Mouse (Mus musculus): ENCODE measurements around the gene Aox1. TPM values are rescaled to one million over a fixed set of nuclear protein-coding genes. Genes with fewer than 3 reads are reported as not detected.
A peak's percentile ranks its signal among the peaks of the same experiment; 100 is the strongest.
"Not testable (repeated sequence)": the region's sequence is repeated elsewhere in the genome, so short reads cannot be mapped to it uniquely, and the experiment has no call there.

The Aox1 gene
- total RNA-seq (2021) = 31.1 and 43.5 TPM in 2 replicates
- long read RNA-seq, full-length matches to known transcripts = 6 of 52 reads
- long read RNA-seq, partial matches to known transcripts = 36 of 52 reads
- long read RNA-seq, other reads (novel, unspliced or antisense) = 10 of 52 reads

DNA sequence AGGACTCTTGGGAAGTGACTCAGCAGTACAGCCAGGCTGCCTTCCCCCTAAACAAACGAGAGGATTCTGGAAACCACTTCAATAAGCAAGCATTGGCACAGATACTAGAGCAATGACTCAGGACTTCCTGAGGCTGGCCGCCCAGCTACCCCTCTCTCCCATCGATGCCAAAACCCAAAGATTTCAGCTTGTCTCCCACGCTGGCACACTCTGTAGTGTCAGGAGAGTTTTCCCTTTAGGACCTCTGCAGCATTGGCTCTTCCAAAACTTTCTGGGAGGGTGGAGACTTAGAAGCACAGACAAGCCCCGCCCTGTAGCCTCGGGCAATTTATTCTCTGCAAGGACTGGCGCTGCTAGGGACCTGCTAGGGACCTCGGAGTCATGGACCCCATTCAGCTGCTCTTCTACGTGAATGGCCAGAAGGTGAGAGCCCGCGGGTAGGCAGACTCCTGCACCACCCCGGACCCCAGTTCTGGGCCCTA is at the start of gene Aox1:
Gene Aox1, plus strand, starts transcription at position 296 of the 482 bp plus-strand sequence.
- peak; percentile 63 for DNase-seq

DNA sequence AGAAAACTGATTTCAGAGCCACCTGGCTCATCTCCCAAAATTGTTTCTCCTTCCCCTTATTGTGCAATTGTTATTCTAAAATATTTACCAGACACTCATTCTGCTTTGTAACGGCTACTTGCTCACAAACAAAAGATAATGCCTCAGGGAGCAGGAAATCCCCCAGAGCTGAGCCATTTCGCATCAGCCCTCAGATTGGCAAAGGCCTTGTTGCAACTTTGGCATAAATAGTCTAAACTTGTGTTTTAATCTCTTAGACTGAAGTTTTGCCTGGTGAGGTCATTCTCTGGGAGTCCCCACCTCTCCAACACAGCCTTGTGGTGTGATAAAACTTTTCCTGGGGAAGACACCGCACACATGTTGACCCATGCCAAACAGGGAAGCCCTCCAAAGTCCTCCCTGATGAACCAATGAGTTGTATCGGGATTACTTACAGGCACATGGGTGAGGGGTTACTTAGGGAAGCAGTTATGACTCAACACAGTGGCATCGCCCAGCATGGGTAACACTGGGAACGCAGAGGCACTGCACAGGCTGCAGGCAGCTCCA is 40.6 kb upstream of the Aox1 start:
- DNase-seq = peak; percentile 10

- no peak for DNase-seq
Measured at GRCm38 (mm10) chr1:57991277-57991676, 38.5 kb upstream of the Aox1 start.

GRCm38 (mm10) chr1:57995432-57996132 is 34.1 kb upstream of the Aox1 start, which contains the start of gene Sgo2a:
Gene Sgo2a, plus strand, starts transcription at chr1:57995971.
- DNase-seq = peak; percentile 92

DNA sequence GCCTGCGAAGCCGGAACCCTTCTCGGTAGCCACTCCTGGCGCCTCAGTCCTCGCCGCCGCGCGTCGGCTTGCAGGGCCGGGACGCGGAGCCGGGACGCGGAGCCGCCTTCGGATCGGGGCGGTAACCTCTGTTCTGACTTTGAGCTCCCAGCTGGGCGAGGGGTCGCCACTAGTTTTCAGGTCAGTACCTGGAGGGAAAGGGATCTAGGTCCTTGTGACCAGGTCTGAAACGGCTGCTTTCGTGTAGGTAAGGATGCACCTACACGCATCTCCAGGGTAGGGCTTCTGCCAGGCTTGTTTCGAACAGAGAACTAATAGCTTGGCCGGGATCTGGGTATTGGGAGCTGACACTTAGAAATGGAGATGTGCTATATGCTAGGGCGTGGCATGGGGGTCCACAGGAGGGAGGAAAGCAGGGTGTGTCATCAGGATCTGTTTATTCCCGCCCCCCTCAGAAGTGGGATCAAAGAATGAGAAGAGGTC is 33.6 kb upstream of the Aox1 start:
- DNase-seq = peak; percentile 3

GRCm38 (mm10) chr1:57998146-57998545 is 31.6 kb upstream of the Aox1 start:
- DNase-seq = no peak

- DNase-seq = not testable (repeated sequence)
Measured at GRCm38 (mm10) chr1:58006388-58006787, 23.3 kb upstream of the Aox1 start.

DNA sequence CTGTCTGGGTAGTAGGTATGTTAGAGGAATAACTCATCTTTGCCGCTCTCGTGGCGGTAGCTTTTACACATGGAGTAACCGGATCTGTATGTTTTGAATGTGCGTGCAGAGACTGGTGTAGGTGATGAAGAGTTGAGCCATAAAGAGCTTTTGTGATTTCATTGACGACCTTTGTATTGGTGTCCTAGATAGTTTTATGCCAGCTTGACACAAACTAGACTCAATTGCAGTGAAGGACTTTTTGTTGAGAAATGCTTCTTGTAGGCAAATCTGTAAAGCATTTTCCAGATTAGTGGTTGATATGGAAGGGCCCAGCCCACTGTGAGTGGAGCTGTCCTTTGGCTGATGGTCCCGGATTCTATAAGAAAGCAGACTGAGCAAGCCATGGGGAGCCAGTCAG is 10.9 kb upstream of the Aox1 start, which contains the start of gene Kctd18:
Gene Kctd18, minus strand, starts transcription at position 101 of the 400 bp plus-strand sequence.
- DNase-seq = no peak

DNA sequence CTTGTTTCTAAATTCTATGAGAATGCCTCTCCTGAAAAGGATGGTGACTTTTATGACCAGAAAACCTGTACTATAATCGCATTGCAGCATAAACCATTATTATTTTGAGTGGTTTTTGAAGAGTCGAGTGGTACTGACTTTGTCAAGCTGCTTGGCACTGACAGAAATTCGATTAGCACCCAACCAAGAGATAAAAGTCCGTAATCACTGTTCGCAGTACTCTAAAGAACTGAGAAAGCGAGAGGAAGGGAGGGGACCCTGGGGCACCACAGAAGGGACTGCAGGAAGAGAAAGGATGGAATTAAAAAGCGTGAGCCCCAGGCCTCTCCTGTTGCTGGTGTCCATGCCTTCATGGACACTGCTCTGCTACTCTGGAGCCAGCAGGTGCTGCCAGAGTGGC is 2.0 kb upstream of the Aox1 start:
- DNase-seq = no peak

DNA sequence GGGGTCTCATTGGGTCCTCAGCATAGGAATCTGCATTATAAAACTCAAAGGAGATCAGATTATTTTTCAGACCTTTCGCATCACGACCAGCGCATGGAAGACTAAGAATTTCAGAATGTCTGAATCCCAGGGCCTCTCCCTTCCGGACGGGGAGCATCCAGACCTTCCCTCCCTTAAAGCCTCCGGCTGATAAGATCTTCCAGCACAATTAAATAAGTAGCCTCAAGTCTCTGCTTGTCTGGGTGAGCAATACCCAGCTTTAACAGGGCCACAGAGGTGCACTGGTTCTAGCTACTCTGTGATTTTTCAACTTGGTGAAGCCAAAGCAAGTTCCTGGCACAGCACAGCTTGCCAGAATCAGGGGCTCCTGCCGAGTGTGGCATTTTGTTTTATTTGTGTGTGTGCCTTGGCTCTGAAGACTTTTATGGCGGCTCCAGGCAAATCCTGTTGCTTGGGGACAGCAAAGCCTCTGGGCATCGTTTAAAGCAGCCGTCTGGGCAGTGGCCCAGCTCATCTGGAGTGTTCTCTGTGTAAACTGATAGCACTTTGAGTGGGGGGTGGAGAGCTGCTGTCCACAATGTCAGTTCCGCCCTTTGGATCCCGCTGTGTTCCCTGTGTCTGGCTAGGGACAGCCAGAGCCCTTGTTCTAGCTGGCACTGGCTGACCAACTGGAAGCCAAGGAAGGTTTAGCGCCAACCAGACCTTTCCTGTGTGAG is 583 bp downstream of the Aox1 start:
- DNase-seq = peak; percentile 56

DNA sequence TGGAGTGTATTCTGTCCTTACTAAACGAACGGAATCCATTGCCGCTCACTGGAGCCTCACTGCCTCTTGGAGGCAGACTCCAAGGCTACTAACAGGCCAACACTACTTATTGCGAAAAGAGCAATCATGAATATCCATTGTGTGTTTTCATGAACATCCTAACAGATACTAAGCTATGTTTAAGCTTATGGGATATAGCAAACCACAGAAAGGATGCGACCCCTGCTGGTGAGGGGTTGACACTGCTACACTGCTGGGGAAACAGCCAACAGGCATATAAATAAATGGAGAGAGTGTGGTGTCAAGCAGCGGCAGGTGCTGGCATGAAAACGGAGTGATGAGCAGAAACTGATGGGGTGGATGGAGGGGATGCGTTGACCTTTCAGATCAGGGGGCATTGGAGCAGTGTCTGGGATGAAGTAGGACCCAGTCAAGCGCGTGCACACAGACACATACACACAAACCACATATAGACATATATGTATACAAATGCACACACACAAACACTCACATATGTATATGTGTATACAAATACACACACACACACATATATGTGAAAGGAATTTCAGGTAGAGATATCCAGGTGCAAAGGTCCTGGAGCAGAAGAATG is 1.5 kb downstream of the Aox1 start:
- DNase-seq = peak; percentile 60

GRCm38 (mm10) chr1:58037306-58037705 is 7.6 kb downstream of the Aox1 start:
- not testable (repeated sequence) for DNase-seq

DNA sequence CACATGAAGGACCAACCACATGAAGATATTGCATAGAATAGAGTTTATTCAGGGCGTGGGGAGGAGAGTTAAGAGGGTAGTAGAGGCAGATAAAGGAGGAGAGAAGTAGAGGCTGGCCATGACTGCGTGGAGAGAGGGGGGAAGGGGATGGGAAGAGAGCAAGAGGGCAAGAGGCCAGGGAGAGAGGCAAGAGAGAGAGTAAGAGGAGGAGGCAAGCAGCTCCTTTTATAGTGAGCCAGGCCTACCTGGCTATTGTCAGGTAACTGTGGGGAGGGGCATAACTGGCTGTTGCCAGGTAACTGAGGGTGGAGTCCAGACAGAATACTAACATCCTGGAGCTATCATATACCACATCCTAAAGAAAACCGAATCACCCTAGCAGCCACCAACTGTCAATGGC is 15.3 kb downstream of the Aox1 start:
- no peak for DNase-seq

DNA sequence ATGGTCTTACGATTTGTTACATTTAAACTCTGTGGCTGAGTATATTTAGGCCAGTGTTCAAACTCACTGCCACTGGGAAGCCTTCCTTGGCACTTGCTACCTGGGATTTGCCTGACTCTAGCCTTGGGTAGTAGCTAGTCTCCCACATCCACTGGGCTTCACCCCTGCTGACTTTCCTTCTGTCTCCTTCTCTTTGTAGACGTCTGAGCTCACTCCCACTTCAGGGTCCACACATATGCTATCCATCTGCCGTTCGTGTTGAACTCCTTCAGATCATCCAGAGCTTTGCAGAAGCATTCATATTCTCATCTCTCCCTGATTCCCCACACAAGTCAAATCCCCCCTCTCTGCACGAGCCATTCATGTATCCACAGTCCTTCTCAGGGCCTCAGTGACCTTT is 15.8 kb downstream of the Aox1 start:
- no peak for DNase-seq

DNA sequence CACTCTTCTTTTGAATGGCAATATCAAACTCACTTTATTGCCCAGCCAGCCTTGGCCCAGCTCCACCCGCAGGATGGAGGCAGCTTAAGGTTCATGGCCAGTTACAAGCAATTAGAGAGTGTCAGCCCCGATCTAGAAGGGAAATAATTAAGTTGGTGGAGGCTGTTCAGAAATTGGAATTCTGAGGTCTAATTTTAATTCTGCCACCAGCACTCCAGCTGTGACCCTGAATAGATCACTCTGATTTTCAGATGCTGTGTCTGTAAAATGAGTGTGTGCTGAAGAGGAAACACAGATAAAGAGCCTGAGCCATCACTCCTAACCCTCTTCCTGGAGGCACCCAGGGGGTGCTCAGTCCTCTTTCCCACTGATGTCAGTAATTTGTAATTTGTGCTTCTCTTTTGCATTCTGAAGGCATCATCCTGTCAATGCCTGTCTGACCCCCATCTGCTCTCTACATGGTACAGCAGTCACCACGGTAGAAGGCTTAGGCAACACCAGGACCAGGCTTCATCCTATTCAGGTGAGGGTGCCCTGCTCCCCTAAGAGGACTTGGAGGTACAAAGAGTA is 17.1 kb downstream of the Aox1 start:
- no peak for DNase-seq

DNA sequence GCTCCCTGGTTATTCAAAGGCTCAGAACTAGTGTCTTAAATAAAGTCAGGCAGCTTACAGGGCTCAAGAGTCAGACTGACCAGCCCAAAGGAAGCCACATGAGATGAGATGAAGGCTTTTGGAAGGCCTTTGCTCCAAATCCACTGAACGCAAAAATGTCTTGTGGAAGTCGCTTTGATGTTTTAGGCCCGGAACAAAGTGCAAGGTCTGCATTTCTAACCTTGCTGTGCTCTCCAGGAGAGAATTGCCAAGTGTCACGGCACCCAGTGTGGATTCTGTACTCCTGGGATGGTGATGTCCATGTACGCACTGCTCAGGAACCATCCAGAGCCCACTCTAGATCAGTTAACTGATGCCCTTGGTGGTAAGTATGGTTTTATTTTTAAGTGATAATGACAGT is 19.4 kb downstream of the Aox1 start:
- DNase-seq = no peak

- DNase-seq = no peak
Measured at GRCm38 (mm10) chr1:58055598-58055997, 25.9 kb downstream of the Aox1 start.

GRCm38 (mm10) chr1:58056074-58056807 is 26.5 kb downstream of the Aox1 start:
- DNase-seq = no peak

DNA sequence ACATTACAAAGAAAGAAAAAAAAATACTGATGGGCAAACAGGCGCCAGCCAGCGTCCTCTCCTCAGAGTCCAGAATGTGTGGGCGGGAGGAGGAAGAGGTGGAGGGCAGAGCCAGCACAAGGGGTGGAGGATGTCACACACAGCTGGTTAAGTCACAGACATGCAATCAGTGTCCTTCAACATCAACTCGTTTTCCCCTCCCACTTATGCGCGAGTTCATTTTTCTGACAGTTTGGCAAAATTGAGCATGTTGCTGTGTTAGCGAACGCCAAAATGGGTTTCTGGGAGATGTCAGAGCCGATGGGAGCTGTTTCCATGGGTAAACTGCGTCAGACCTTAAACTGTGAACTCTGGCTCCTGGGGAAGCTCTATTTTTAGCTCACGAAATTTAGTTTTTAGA is 27.2 kb downstream of the Aox1 start:
- DNase-seq = no peak

DNA sequence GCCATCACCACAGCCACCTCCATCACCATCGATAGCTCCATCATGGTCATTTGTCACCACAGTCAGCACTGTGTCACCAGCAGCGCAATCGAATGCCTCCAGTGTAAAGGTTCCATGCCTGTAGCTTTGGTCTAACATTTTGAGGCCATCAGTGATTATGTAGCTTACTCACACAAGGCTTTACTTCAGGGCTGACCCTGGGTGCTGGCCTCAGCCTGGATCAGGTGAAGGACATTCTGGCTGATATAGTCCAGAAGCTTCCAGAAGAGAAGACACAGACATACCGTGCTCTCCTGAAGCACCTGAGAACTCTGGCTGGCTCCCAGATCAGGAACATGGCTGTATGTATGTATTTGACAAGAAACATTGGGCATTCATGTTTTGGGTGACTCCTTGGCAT is 29.1 kb downstream of the Aox1 start:
- no peak for DNase-seq

- DNase-seq = no peak
Measured at GRCm38 (mm10) chr1:58062131-58062530, 32.4 kb downstream of the Aox1 start.
